18 mouse cellular contexts compared by ENCODE assay signal in genomic region chr5:147035301-147035700, GRCm38 (mm10). TPM values are rescaled to one million over a fixed set of nuclear protein-coding genes. Genes with fewer than 3 reads are reported as not detected.
A peak's percentile ranks its signal among the peaks of the same experiment; 100 is the strongest.
DNase-seq lines count a peak whose midpoint lies in the region; ATAC-seq and TF ChIP-seq lines count a peak whose summit lies in the region.
"Had no signal": no experiment of that assay in that cellular context is flagged by ENCODE, and none has a peak within 500 bp of the region (broad histone marks: within the 10 kb centered on the region; RNA-seq: fewer than 3 reads in every experiment).

No protein-coding gene starts in this region.

- no peak for DNase-seq in heart, adult 8-10 months (ENCODE audit: low spot score)
- peak; percentile 40 for DNase-seq in lung, embryonic 14.5 days
- DNase-seq in lung, postnatal 10 days, result no peak
- peak; percentile 69 for DNase-seq in MEL (ENCODE audit: low read depth, low spot score)
- DNase-seq: cerebellum, adult 18-20 months; cerebellum, adult 9-11 months; cerebellum, postnatal 36 days; heart, postnatal 36 days had no signal

- H3K27ac ChIP-seq in heart, embryonic 16.5 days (ENCODE audit: low read length), result peak overlapping the region; percentile 51; the same call in 1 of the 2 replicates
- H3K27ac ChIP-seq in lung, embryonic 14.5 days (ENCODE audit: low read depth), result no peak overlapping the region
- no peak overlapping the region for H3K27ac ChIP-seq in MEL (ENCODE audit: control insufficient read depth, low read depth, low read length)
- peak overlapping the region; percentile 83 for H3K27ac ChIP-seq in brown adipose tissue, adult 24 weeks (replicated peaks; ENCODE audit: low read depth, low read length)
- H3K27ac ChIP-seq: embryonic facial prominence, embryonic 13.5 days; forebrain, embryonic 12.5 days; heart, embryonic 10.5 days; heart, embryonic 15.5 days; hindbrain, embryonic 12.5 days had no signal

- no peak for TF ChIP-seq EP300 in MEL (IDR thresholded peaks at IDR 0.05; ENCODE audit: low read depth in 1 of 2, low read length in 2 of 2)

- TF ChIP-seq RAD21 in MEL (IDR thresholded peaks at IDR 0.05; ENCODE audit: low read depth, low read length), result no peak

- no peak overlapping the region for H3K9ac ChIP-seq in heart, embryonic 16.5 days (ENCODE audit: low read length)
- no peak overlapping the region for H3K9ac ChIP-seq in lung, embryonic 14.5 days
- no peak overlapping the region for H3K9ac ChIP-seq in MEL (ENCODE audit: control insufficient read depth, low read depth, low read length, poor library complexity, severe bottlenecking)
- H3K9ac ChIP-seq: embryonic facial prominence, embryonic 13.5 days; forebrain, embryonic 12.5 days; heart, embryonic 15.5 days; hindbrain, embryonic 12.5 days had no signal

- H3K4me1 ChIP-seq in heart, embryonic 16.5 days (ENCODE audit: control insufficient read depth, insufficient read depth, low read length), result peaks cover 32% of the 10 kb centered on the region
- 0 out of 2 replicates have a peak, but pooled peaks cover 6% of the 10 kb centered on the region for H3K4me1 ChIP-seq in lung, embryonic 14.5 days (ENCODE audit: insufficient read depth)
- H3K4me1 ChIP-seq in MEL (ENCODE audit: control insufficient read depth in 1 of 2, insufficient read depth in 2 of 2, low read length in 2 of 2), result no peaks in the 10 kb centered on the region
- H3K4me1 ChIP-seq in brown adipose tissue, adult 24 weeks (ENCODE audit: control insufficient read depth, insufficient read depth, insufficient read length, low read length), result peaks cover 52% of the 10 kb centered on the region
- H3K4me1 ChIP-seq: forebrain, embryonic 12.5 days had no signal

- H3K36me3 ChIP-seq in heart, embryonic 16.5 days (ENCODE audit: control insufficient read depth, insufficient read depth), result peaks cover 26% of the 10 kb centered on the region
- H3K36me3 ChIP-seq in lung, embryonic 14.5 days (ENCODE audit: insufficient read depth), result peaks cover 16% of the 10 kb centered on the region
- H3K36me3 ChIP-seq in MEL (ENCODE audit: control insufficient read depth in 1 of 2, insufficient read depth in 2 of 2, low read length in 2 of 2), result peaks cover 0 to 2% of the 10 kb centered on the region in 2 experiments; a peak in 3 of 4 replicates
- H3K36me3 ChIP-seq: forebrain, embryonic 12.5 days had no signal

- H3K9me3 ChIP-seq in heart, embryonic 16.5 days (replicated peaks; ENCODE audit: control insufficient read depth, low read length), result no peaks in the 10 kb centered on the region
- no peaks in the 10 kb centered on the region for H3K9me3 ChIP-seq in lung, embryonic 14.5 days (ENCODE audit: low read depth, low read length)
- no peaks in the 10 kb centered on the region for H3K9me3 ChIP-seq in MEL (replicated peaks; ENCODE audit: insufficient read depth, low read length)
- H3K9me3 ChIP-seq: embryonic facial prominence, embryonic 13.5 days; forebrain, embryonic 12.5 days; heart, embryonic 10.5 days; heart, embryonic 15.5 days; hindbrain, embryonic 12.5 days had no signal

- H3K27me3 ChIP-seq in heart, embryonic 16.5 days (ENCODE audit: control insufficient read depth, insufficient read depth, low read length), result no peaks in the 10 kb centered on the region
- no peaks in the 10 kb centered on the region for H3K27me3 ChIP-seq in lung, embryonic 14.5 days (ENCODE audit: insufficient read depth, low read length)
- no peaks in the 10 kb centered on the region for H3K27me3 ChIP-seq in MEL (ENCODE audit: control insufficient read depth in 1 of 2, insufficient read depth in 2 of 2, low read length in 2 of 2)
- H3K27me3 ChIP-seq: embryonic facial prominence, embryonic 13.5 days; forebrain, embryonic 12.5 days; heart, embryonic 15.5 days; hindbrain, embryonic 12.5 days had no signal

- ATAC-seq in heart, embryonic 16.5 days (replicated peaks; ENCODE audit: extremely low read depth, insufficient read depth, low FRiP score), result no peak
- no peak for ATAC-seq in lung, embryonic 14.5 days (ENCODE audit: insufficient read depth)
- ATAC-seq: forebrain, embryonic 16.5 days; hindbrain, embryonic 16.5 days; inflammation-experienced regulatory T-cells, adult 6 months had no signal

- no peak overlapping the region for H3K4me2 ChIP-seq in heart, embryonic 16.5 days (ENCODE audit: low read depth, low read length)
- H3K4me2 ChIP-seq in lung, embryonic 14.5 days, result no peak overlapping the region
- H3K4me2 ChIP-seq: embryonic facial prominence, embryonic 13.5 days; forebrain, embryonic 12.5 days; heart, embryonic 15.5 days; hindbrain, embryonic 12.5 days had no signal

- TF ChIP-seq CTCF in lung, embryonic 14.5 days (IDR thresholded peaks at IDR 0.05; ENCODE audit: low read depth), result no peak
- TF ChIP-seq CTCF in MEL (IDR thresholded peaks at IDR 0.05 in 2 of 3, conservative IDR thresholded peaks at IDR 0.05 in 1 of 3; ENCODE audit: control insufficient read depth in 1 of 3, insufficient read depth in 1 of 3, low read depth in 2 of 3, low read length in 3 of 3, poor library complexity in 1 of 3, severe bottlenecking in 1 of 3), result no peak

- WGBS in heart, embryonic 16.5 days, result 48% methylated on average over 6 of the region's 6 CpGs
- 48% methylated on average over 6 of the region's 6 CpGs for WGBS in lung, embryonic 14.5 days

- TF ChIP-seq POLR2A in MEL (IDR thresholded peaks at IDR 0.05; ENCODE audit: control insufficient read depth in 1 of 2, insufficient read depth in 1 of 2, low read depth in 1 of 2, low read length in 2 of 2, poor library complexity in 1 of 2), result no peak

- H3K4me3 ChIP-seq in heart, embryonic 16.5 days (ENCODE audit: low read length), result no peak overlapping the region
- no peak overlapping the region for H3K4me3 ChIP-seq in lung, embryonic 14.5 days (ENCODE audit: low read depth, low read length)
- no peak overlapping the region for H3K4me3 ChIP-seq in MEL (ENCODE audit: control insufficient read depth in 1 of 2, insufficient read depth in 1 of 2, low read depth in 2 of 2, low read length in 2 of 2)
- no peak overlapping the region for H3K4me3 ChIP-seq in brown adipose tissue, adult 24 weeks (ENCODE audit: insufficient read depth, low read depth, low read length)
- H3K4me3 ChIP-seq: embryonic facial prominence, embryonic 13.5 days; forebrain, embryonic 12.5 days; heart, embryonic 10.5 days; heart, embryonic 15.5 days; hindbrain, embryonic 12.5 days had no signal

- peaks cover 2% of the 10 kb centered on the region; the same call in 1 of the 2 replicates for H3K79me2 ChIP-seq in MEL (ENCODE audit: control insufficient read depth, insufficient read depth, low read length, poor library complexity)

TF ChIP-seq in MEL, 35 proteins besides CTCF, POLR2A, EP300 and RAD21 (continues in another document):
- TF ChIP-seq MAFK (IDR thresholded peaks at IDR 0.05; ENCODE audit: borderline replicate concordance, low read depth, low read length) (no peak), HCFC1 (IDR thresholded peaks at IDR 0.05; ENCODE audit: low read depth, low read length) (no peak), GABPA (IDR thresholded peaks at IDR 0.05; ENCODE audit: low read depth, low read length) (no peak), ZMIZ1 (IDR thresholded peaks at IDR 0.05; ENCODE audit: low read depth, low read length) (no peak), UBTF (IDR thresholded peaks at IDR 0.05; ENCODE audit: borderline replicate concordance, insufficient read depth, low read depth, low read length) (no peak), MAX (IDR thresholded peaks at IDR 0.05; ENCODE audit: low read length) (0 out of 2 replicates have a peak, but pooled peaks have one; percentile 20), E2F4 (IDR thresholded peaks at IDR 0.05; ENCODE audit: borderline replicate concordance, low read depth, low read length) (no peak), MAZ (IDR thresholded peaks at IDR 0.05; ENCODE audit: low read depth, low read length) (no peak), TCF12 (IDR thresholded peaks at IDR 0.05; ENCODE audit: low read depth, low read length) (no peak), USF2 (IDR thresholded peaks at IDR 0.05; ENCODE audit: borderline replicate concordance in 1 of 2, insufficient read depth in 1 of 2, low read depth in 1 of 2, low read length in 2 of 2) (peak in 1 of 2 experiments; percentile 57; a peak in 2 of 4 replicates), ETS1 (IDR thresholded peaks at IDR 0.05; ENCODE audit: low read depth, low read length) (no peak), NRF1 (IDR thresholded peaks at IDR 0.05; ENCODE audit: insufficient read depth, low read depth, low read length, poor library complexity, severe bottlenecking) (no peak), ZNF384 (IDR thresholded peaks at IDR 0.05; ENCODE audit: low read depth, low read length) (no peak), MXI1 (IDR thresholded peaks at IDR 0.05; ENCODE audit: low read depth, low read length) (no peak), BHLHE40 (IDR thresholded peaks at IDR 0.05; ENCODE audit: borderline replicate concordance, low read depth, low read length) (no peak; the same call in 1 of the 2 replicates), CHD1 (IDR thresholded peaks at IDR 0.05; ENCODE audit: low read depth, low read length) (no peak), ELF1 (IDR thresholded peaks at IDR 0.05; ENCODE audit: low read depth, low read length) (no peak), RCOR1 (IDR thresholded peaks at IDR 0.05; ENCODE audit: low read depth, low read length) (no peak), MYB (IDR thresholded peaks at IDR 0.05; ENCODE audit: low read depth, low read length) (no peak), NELFE (IDR thresholded peaks at IDR 0.05; ENCODE audit: low read depth, low read length) (no peak)

RNA-seq across cellular contexts. Expression of gene Lnx2, which starts 41.1 kb away (rescaled TPM):
- 13.3 and 13.9 TPM in 2 replicates for polyA plus RNA-seq in heart, embryonic 16.5 days (2015; fragmentation: Nextera tagmentation; extraction: Ambion mirVana)
- 10 to 100 TPM in 2 of 4 experiments, 1 to 10 TPM in 2; 7.4 to 11.5 (median 9.4) TPM for total RNA-seq in heart, adult 8-10 months (2022)
- 19.3 and 19.9 TPM in 2 replicates for polyA plus RNA-seq in lung, embryonic 14.5 days (2014; fragmentation: Nextera tagmentation; extraction: Ambion mirVana)
- 19.4 and 22.0 TPM in 2 replicates for total RNA-seq in MEL (2012; rRNA removed)
- 10 to 100 TPM in 1 of 2 experiments, not detected in 1; 26.1 TPM for polyA plus RNA-seq in MEL (2012; ENCODE audit: insufficient read depth in 1 of 2, insufficient read length in 2 of 2, low read depth in 1 of 2, low replicate concordance in 2 of 2, missing spikeins in 1 of 2)
- 6.6 and 7.0 TPM in 2 replicates for polyA plus RNA-seq in brown adipose tissue, adult 24 weeks (2012; ENCODE audit: insufficient read depth, insufficient read length, missing spikeins)

RNA-seq across cellular contexts. Expression of gene Polr1d, which starts 41.5 kb away (rescaled TPM):
- 87.3 and 89.8 TPM in 2 replicates for polyA plus RNA-seq in heart, embryonic 16.5 days (2015; fragmentation: Nextera tagmentation; extraction: Ambion mirVana)
- total RNA-seq in heart, adult 8-10 months (2022), result 10 to 100 TPM; 66.0 to 75.4 (median 70.5) TPM
- 123 and 127 TPM in 2 replicates for polyA plus RNA-seq in lung, embryonic 14.5 days (2014; fragmentation: Nextera tagmentation; extraction: Ambion mirVana)
- total RNA-seq in MEL (2012; rRNA removed), result 460 and 506 TPM in 2 replicates
- 100 to 1,000 TPM; 185 to 388 TPM for polyA plus RNA-seq in MEL (2012; ENCODE audit: insufficient read depth in 1 of 2, insufficient read length in 2 of 2, low read depth in 1 of 2, low replicate concordance in 2 of 2, missing spikeins in 1 of 2)
- polyA plus RNA-seq in brown adipose tissue, adult 24 weeks (2012; ENCODE audit: insufficient read depth, insufficient read length, missing spikeins), result 203 and 223 TPM in 2 replicates

Comparison
In these comparisons a context has a peak if more than half of its experiments do, and no peak if none do; other contexts are left out.
1. DNase-seq: peak in lung, embryonic 14.5 days (single experiment) and MEL (single experiment); none in heart, adult 8-10 months (single experiment) and lung, postnatal 10 days (single experiment).
2. H3K27ac ChIP-seq: peak in heart, embryonic 16.5 days (single experiment) and brown adipose tissue, adult 24 weeks (single experiment); none in lung, embryonic 14.5 days (single experiment) and MEL (single experiment).